Comparison of ENCODE assay signal across 23 mouse cellular contexts in genomic region chrX:139051976-139052375, GRCm38 (mm10). TPM values are rescaled to one million over a fixed set of nuclear protein-coding genes. Genes with fewer than 3 reads are reported as not detected.
DNase-seq lines count a peak whose midpoint lies in the region; ATAC-seq and TF ChIP-seq lines count a peak whose summit lies in the region.
"Had no signal": no experiment of that assay in that cellular context is flagged by ENCODE, and none has a peak within 500 bp of the region (broad histone marks: within the 10 kb centered on the region; RNA-seq: fewer than 3 reads in every experiment).

No protein-coding gene starts in this region.

- no peaks in the 10 kb centered on the region for H3K9me3 ChIP-seq in kidney, embryonic 15.5 days (replicated peaks)
- H3K9me3 ChIP-seq in lung, embryonic 16.5 days (ENCODE audit: control insufficient read depth, low read length) = no peaks in the 10 kb centered on the region
- no peaks in the 10 kb centered on the region for H3K9me3 ChIP-seq in stomach, embryonic 15.5 days
- H3K9me3 ChIP-seq: hindbrain, embryonic 15.5 days; neural tube, embryonic 13.5 days had no signal

- no peak for TF ChIP-seq CTCF in heart, adult 2 months (IDR thresholded peaks at IDR 0.05)

- no peaks in the 10 kb centered on the region for H3K36me3 ChIP-seq in kidney, embryonic 15.5 days
- no peaks in the 10 kb centered on the region for H3K36me3 ChIP-seq in lung, embryonic 16.5 days (ENCODE audit: control insufficient read depth, insufficient read depth, low read length)
- H3K36me3 ChIP-seq in stomach, embryonic 15.5 days = no peaks in the 10 kb centered on the region
- no peaks in the 10 kb centered on the region for H3K36me3 ChIP-seq in heart, adult 2 months (ENCODE audit: control insufficient read depth, insufficient read depth, low read length)
- H3K36me3 ChIP-seq: hindbrain, embryonic 15.5 days; neural tube, embryonic 13.5 days had no signal

- DNase-seq in kidney, postnatal 25 days = no peak
- DNase-seq in lung, postnatal 14 days = no peak
- DNase-seq in Muller cell, postnatal 12 days (ENCODE audit: inconsistent ontology term) = peak; percentile 68
- no peak for DNase-seq in heart, adult 2 months
- DNase-seq in gastrocnemius, postnatal 14 days = no peak
- DNase-seq: adrenal gland, postnatal 14 days; forebrain, postnatal 0 days; gastrocnemius, postnatal 25 days; thymus, postnatal 25 days had no signal

- 0 out of 2 replicates have a peak, but pooled peaks cover 4% of the 10 kb centered on the region for H3K27me3 ChIP-seq in kidney, embryonic 15.5 days
- no peaks in the 10 kb centered on the region for H3K27me3 ChIP-seq in lung, embryonic 16.5 days (ENCODE audit: control insufficient read depth, insufficient read depth, low read depth, low read length)
- no peaks in the 10 kb centered on the region for H3K27me3 ChIP-seq in stomach, embryonic 15.5 days (replicated peaks)
- no peaks in the 10 kb centered on the region for H3K27me3 ChIP-seq in heart, adult 2 months (ENCODE audit: control insufficient read depth, insufficient read depth, low read length)
- H3K27me3 ChIP-seq: hindbrain, embryonic 15.5 days; neural tube, embryonic 13.5 days had no signal

- H3K4me2 ChIP-seq in kidney, embryonic 15.5 days = no peak overlapping the region
- no peak overlapping the region for H3K4me2 ChIP-seq in lung, embryonic 16.5 days (ENCODE audit: low read depth, low read length)
- no peak overlapping the region for H3K4me2 ChIP-seq in stomach, embryonic 15.5 days
- H3K4me2 ChIP-seq: heart, embryonic 11.5 days; hindbrain, embryonic 15.5 days; neural tube, embryonic 13.5 days had no signal

- no peaks in the 10 kb centered on the region for H3K79me2 ChIP-seq in heart, adult 2 months (replicated peaks; ENCODE audit: control insufficient read depth, insufficient read depth, low read length)

- H3K4me1 ChIP-seq in kidney, embryonic 15.5 days = no peaks in the 10 kb centered on the region
- H3K4me1 ChIP-seq in lung, embryonic 16.5 days (replicated peaks; ENCODE audit: control insufficient read depth, insufficient read depth, low read length) = no peaks in the 10 kb centered on the region
- H3K4me1 ChIP-seq in stomach, embryonic 15.5 days = no peaks in the 10 kb centered on the region
- no peaks in the 10 kb centered on the region for H3K4me1 ChIP-seq in heart, adult 2 months (ENCODE audit: control insufficient read depth, insufficient read depth, low read length)
- H3K4me1 ChIP-seq: hindbrain, embryonic 15.5 days; neural tube, embryonic 13.5 days had no signal

- intact Hi-C loops in heart, adult 2 months (cut with DNase I) = no loop called here
- intact Hi-C loops in gastrocnemius, postnatal 14 days (cut with DNase I; ENCODE audit: low total_unique reads) = no loop called here

- WGBS in kidney, embryonic 15.5 days = 50% methylated on average over 1 of the region's 1 CpGs
- 41% methylated on average over 1 of the region's 1 CpGs for WGBS in lung, embryonic 16.5 days
- 52% methylated on average over 1 of the region's 1 CpGs for WGBS in stomach, embryonic 15.5 days
- WGBS in heart, adult 2 months = 41% methylated on average over 1 of the region's 1 CpGs

- TF ChIP-seq POLR2A in heart, adult 2 months (IDR thresholded peaks at IDR 0.05; ENCODE audit: insufficient read depth, low read depth, low read length) = no peak

- H3K27ac ChIP-seq in kidney, embryonic 15.5 days = no peak overlapping the region
- no peak overlapping the region for H3K27ac ChIP-seq in lung, embryonic 16.5 days (ENCODE audit: low read length)
- no peak overlapping the region for H3K27ac ChIP-seq in stomach, embryonic 15.5 days
- H3K27ac ChIP-seq in heart, adult 2 months = no peak overlapping the region
- H3K27ac ChIP-seq: hindbrain, embryonic 15.5 days; neural tube, embryonic 13.5 days had no signal

- peak; percentile 76 for ATAC-seq in kidney, embryonic 15.5 days (replicated peaks; ENCODE audit: low FRiP score)
- peak; percentile 93 for ATAC-seq in lung, embryonic 16.5 days (ENCODE audit: low read depth)
- peak; percentile 56; the same call in 1 of the 2 replicates for ATAC-seq in stomach, embryonic 15.5 days (ENCODE audit: insufficient read depth, low FRiP score, low read depth)
- ATAC-seq: CD4-positive, CD25-positive, alpha-beta regulatory T cell, adult 4 months; forebrain, postnatal 0 days; intestine, postnatal 0 days had no signal

- no peak overlapping the region for H3K9ac ChIP-seq in kidney, embryonic 15.5 days
- H3K9ac ChIP-seq in lung, embryonic 16.5 days (ENCODE audit: low read length) = no peak overlapping the region
- H3K9ac ChIP-seq in stomach, embryonic 15.5 days = no peak overlapping the region
- no peak overlapping the region for H3K9ac ChIP-seq in heart, adult 2 months (ENCODE audit: low read depth, low read length)
- H3K9ac ChIP-seq: forebrain, postnatal 0 days; hindbrain, embryonic 15.5 days; neural tube, embryonic 13.5 days had no signal

- no peak for TF ChIP-seq EP300 in heart, adult 2 months (IDR thresholded peaks at IDR 0.05; ENCODE audit: insufficient read depth, low read depth, low read length)

- H3K4me3 ChIP-seq in kidney, embryonic 15.5 days (replicated peaks) = no peak overlapping the region
- no peak overlapping the region for H3K4me3 ChIP-seq in lung, embryonic 16.5 days (ENCODE audit: low read length)
- no peak overlapping the region for H3K4me3 ChIP-seq in stomach, embryonic 15.5 days (replicated peaks)
- no peak overlapping the region for H3K4me3 ChIP-seq in heart, adult 2 months
- H3K4me3 ChIP-seq: hindbrain, embryonic 15.5 days; neural tube, embryonic 13.5 days had no signal

RNA-seq across cellular contexts. Expression of gene Serpina7, which starts 33.1 kb away (rescaled TPM):
- not detected in 2 replicates for polyA plus RNA-seq in kidney, embryonic 15.5 days (2015; fragmentation: Nextera tagmentation; extraction: Ambion mirVana)
- 0.23 and 0.25 TPM in 2 replicates for polyA plus RNA-seq in lung, embryonic 16.5 days (2015; fragmentation: Nextera tagmentation; extraction: Ambion mirVana)
- polyA plus RNA-seq in stomach, embryonic 15.5 days (2015; fragmentation: Nextera tagmentation; extraction: Ambion mirVana) = 0.30 TPM in 1 of 2 replicates, not detected in the other
- total RNA-seq in heart, adult 2 months (2021) = not detected
- polyA plus RNA-seq in heart, adult 2 months (2012; rRNA removed) = not detected in 2 replicates
- total RNA-seq in gastrocnemius, postnatal 14 days (2021) = not detected
- total RNA-seq: gastrocnemius, postnatal 25 days; heart, postnatal 25 days; layer of hippocampus, adult 18-20 months; left cerebral cortex, adult 8-10 months; megakaryocyte, adult 5-6 weeks; MEL had no signal
- polyA plus RNA-seq: CD4-positive, CD25-positive, alpha-beta regulatory T cell, adult 4 months; forebrain, postnatal 0 days; heart, embryonic 11.5 days; hindbrain, embryonic 15.5 days; neural tube, embryonic 13.5 days had no signal

RNA-seq across cellular contexts. Expression of gene 4930513O06Rik, which starts 34.1 kb away (rescaled TPM):
- not detected in 2 replicates for polyA plus RNA-seq in kidney, embryonic 15.5 days (2015; fragmentation: Nextera tagmentation; extraction: Ambion mirVana)
- polyA plus RNA-seq in lung, embryonic 16.5 days (2015; fragmentation: Nextera tagmentation; extraction: Ambion mirVana) = not detected in 2 replicates
- polyA plus RNA-seq in stomach, embryonic 15.5 days (2015; fragmentation: Nextera tagmentation; extraction: Ambion mirVana) = 0.22 TPM in 1 of 2 replicates, not detected in the other
- not detected for total RNA-seq in heart, adult 2 months (2021)
- not detected in 2 replicates for polyA plus RNA-seq in heart, adult 2 months (2012; rRNA removed)
- not detected for total RNA-seq in gastrocnemius, postnatal 14 days (2021)
- total RNA-seq: adrenal gland, postnatal 14 days; forebrain, postnatal 0 days; gastrocnemius, postnatal 25 days; heart, postnatal 25 days; layer of hippocampus, adult 18-20 months; left cerebral cortex, adult 8-10 months; megakaryocyte, adult 5-6 weeks; MEL had no signal
- polyA plus RNA-seq: CD4-positive, CD25-positive, alpha-beta regulatory T cell, adult 4 months; forebrain, postnatal 0 days; heart, embryonic 11.5 days; hindbrain, embryonic 15.5 days; intestine, postnatal 0 days; liver, adult 2 months; neural tube, embryonic 13.5 days had no signal
